Mouse (Mus musculus): Measurements from ENCODE around the gene Pja2. TPM values are rescaled to one million over a fixed set of nuclear protein-coding genes. Genes with fewer than 3 reads are reported as not detected.

Gene Pja2
- polyA plus RNA-seq (2016; fragmentation: Nextera tagmentation; extraction: Ambion mirVana), result 58.9 and 71.2 TPM in 2 replicates

GRCm38 (mm10) chr17:64331898-64332769 is at the start of gene Pja2:
Gene Pja2, minus strand, starts transcription at chr17:64331916.
- Histone ChIP-seq H3K9me3 (replicated peaks) (no peaks in the 10 kb centered on the region), H3K27me3 (ENCODE audit: low read depth, poor library complexity, severe bottlenecking) (no peaks in the 10 kb centered on the region), H3K36me3 (0 out of 2 replicates have a peak, but pooled peaks cover 3% of the 10 kb centered on the region), H3K4me1 (peaks cover 13% of the 10 kb centered on the region), H3K27ac (replicated peaks) (peak within 1 kb of the TSS; percentile 96), H3K4me3 (peak within 1 kb of the TSS; percentile 96)
- peak; percentile 99 for DNase-seq (ENCODE audit: low spot score)
- under 1% methylated on average over 60 of the region's 60 CpGs for WGBS

- H3K4me1 ChIP-seq, result no peaks in the 10 kb centered on the region
- no peaks in the 10 kb centered on the region for H3K27me3 ChIP-seq (ENCODE audit: low read depth, poor library complexity, severe bottlenecking)
- DNase-seq (ENCODE audit: low spot score), result peak; percentile 74
- H3K27ac ChIP-seq (replicated peaks), result no peak overlapping the region
- H3K4me3 ChIP-seq, result no peak overlapping the region
- 66% methylated on average over 4 of the region's 4 CpGs for WGBS
- no peaks in the 10 kb centered on the region for H3K36me3 ChIP-seq
- H3K9me3 ChIP-seq (replicated peaks), result no peaks in the 10 kb centered on the region
These were observed 43.6 kb upstream of the Pja2 start for GRCm38 (mm10) chr17:64375327-64375726.

GRCm38 (mm10) chr17:64363694-64364093 is 32.0 kb upstream of the Pja2 start:
- Histone ChIP-seq H3K27ac (replicated peaks) (no peak overlapping the region), H3K9me3 (replicated peaks) (no peaks in the 10 kb centered on the region), H3K4me3 (no peak overlapping the region), H3K36me3 (no peaks in the 10 kb centered on the region), H3K4me1 (no peaks in the 10 kb centered on the region), H3K27me3 (ENCODE audit: low read depth, poor library complexity, severe bottlenecking) (no peaks in the 10 kb centered on the region)
- no peak for DNase-seq (ENCODE audit: low spot score)
- WGBS, result 90% methylated on average over 1 of the region's 1 CpGs

- WGBS, result 76% methylated on average over 5 of the region's 5 CpGs
- H3K9me3 ChIP-seq (replicated peaks), result no peaks in the 10 kb centered on the region
- H3K4me3 ChIP-seq, result no peak overlapping the region
- no peak for DNase-seq (ENCODE audit: low spot score)
- H3K27ac ChIP-seq (replicated peaks), result no peak overlapping the region
- H3K27me3 ChIP-seq (ENCODE audit: low read depth, poor library complexity, severe bottlenecking), result no peaks in the 10 kb centered on the region
- no peaks in the 10 kb centered on the region for H3K36me3 ChIP-seq
- H3K4me1 ChIP-seq, result no peaks in the 10 kb centered on the region
These were observed 30.9 kb upstream of the Pja2 start for GRCm38 (mm10) chr17:64362570-64362969.

GRCm38 (mm10) chr17:64361911-64362425 is 30.3 kb upstream of the Pja2 start:
- no peak overlapping the region for H3K4me3 ChIP-seq
- H3K4me1 ChIP-seq, result no peaks in the 10 kb centered on the region
- WGBS, result 92% methylated on average over 3 of the region's 3 CpGs

GRCm38 (mm10) chr17:64353940-64354339 is 22.2 kb upstream of the Pja2 start:
- Histone ChIP-seq H3K27ac (replicated peaks) (no peak overlapping the region), H3K4me1 (no peaks in the 10 kb centered on the region), H3K27me3 (ENCODE audit: low read depth, poor library complexity, severe bottlenecking) (no peaks in the 10 kb centered on the region), H3K36me3 (no peaks in the 10 kb centered on the region), H3K4me3 (no peak overlapping the region), H3K9me3 (replicated peaks) (no peaks in the 10 kb centered on the region)
- no peak for DNase-seq (ENCODE audit: low spot score)
- WGBS, result 96% methylated on average over 7 of the region's 7 CpGs

More at GRCm38 (mm10) chr17:64361911-64362425, 30.3 kb upstream of the Pja2 start:
- Histone ChIP-seq H3K27me3 (ENCODE audit: low read depth, poor library complexity, severe bottlenecking) (no peaks in the 10 kb centered on the region), H3K9me3 (replicated peaks) (no peaks in the 10 kb centered on the region), H3K27ac (replicated peaks) (no peak overlapping the region), H3K36me3 (no peaks in the 10 kb centered on the region)
- DNase-seq (ENCODE audit: low spot score), result no peak

- Histone ChIP-seq H3K27ac (replicated peaks) (no peak overlapping the region), H3K4me3 (no peak overlapping the region), H3K4me1 (no peaks in the 10 kb centered on the region), H3K36me3 (no peaks in the 10 kb centered on the region), H3K27me3 (ENCODE audit: low read depth, poor library complexity, severe bottlenecking) (no peaks in the 10 kb centered on the region), H3K9me3 (replicated peaks) (no peaks in the 10 kb centered on the region)
- 66% methylated on average over 17 of the region's 17 CpGs for WGBS
- no peak for DNase-seq (ENCODE audit: low spot score)
These were observed 14.4 kb upstream of the Pja2 start for GRCm38 (mm10) chr17:64346135-64346534.

- Histone ChIP-seq H3K27ac (replicated peaks) (no peak overlapping the region), H3K4me1 (no peaks in the 10 kb centered on the region), H3K9me3 (replicated peaks) (no peaks in the 10 kb centered on the region), H3K4me3 (no peak overlapping the region), H3K36me3 (no peaks in the 10 kb centered on the region), H3K27me3 (ENCODE audit: low read depth, poor library complexity, severe bottlenecking) (no peaks in the 10 kb centered on the region)
- WGBS, result 90% methylated on average over 7 of the region's 7 CpGs
- no peak for DNase-seq (ENCODE audit: low spot score)
These were observed 13.0 kb upstream of the Pja2 start for GRCm38 (mm10) chr17:64344576-64345172.

- no peaks in the 10 kb centered on the region for H3K4me1 ChIP-seq
- no peak for DNase-seq (ENCODE audit: low spot score)
- 81% methylated on average over 7 of the region's 7 CpGs for WGBS
These were observed 10.0 kb upstream of the Pja2 start for GRCm38 (mm10) chr17:64341698-64342097.

GRCm38 (mm10) chr17:64339752-64340151 is 8.0 kb upstream of the Pja2 start:
- no peaks in the 10 kb centered on the region for H3K36me3 ChIP-seq
- no peak overlapping the region for H3K4me3 ChIP-seq
- H3K27me3 ChIP-seq (ENCODE audit: low read depth, poor library complexity, severe bottlenecking), result no peaks in the 10 kb centered on the region
- 63% methylated on average over 5 of the region's 5 CpGs for WGBS
- no peak for DNase-seq (ENCODE audit: low spot score)
- H3K9me3 ChIP-seq (replicated peaks), result no peaks in the 10 kb centered on the region
- no peak overlapping the region for H3K27ac ChIP-seq (replicated peaks)
- H3K4me1 ChIP-seq, result no peaks in the 10 kb centered on the region

More at GRCm38 (mm10) chr17:64341698-64342097, 10.0 kb upstream of the Pja2 start:
- no peak overlapping the region for H3K27ac ChIP-seq (replicated peaks)
- H3K4me3 ChIP-seq, result no peak overlapping the region
- H3K36me3 ChIP-seq, result no peaks in the 10 kb centered on the region
- H3K9me3 ChIP-seq (replicated peaks), result no peaks in the 10 kb centered on the region
- no peaks in the 10 kb centered on the region for H3K27me3 ChIP-seq (ENCODE audit: low read depth, poor library complexity, severe bottlenecking)

GRCm38 (mm10) chr17:64337220-64337619 is 5.5 kb upstream of the Pja2 start:
- Histone ChIP-seq H3K27ac (replicated peaks) (no peak overlapping the region), H3K4me1 (peaks cover 6% of the 10 kb centered on the region), H3K9me3 (replicated peaks) (no peaks in the 10 kb centered on the region), H3K4me3 (no peak overlapping the region), H3K36me3 (no peaks in the 10 kb centered on the region), H3K27me3 (ENCODE audit: low read depth, poor library complexity, severe bottlenecking) (no peaks in the 10 kb centered on the region)
- DNase-seq (ENCODE audit: low spot score), result no peak
- 81% methylated on average over 4 of the region's 4 CpGs for WGBS

GRCm38 (mm10) chr17:64333956-64334355 is 2.2 kb upstream of the Pja2 start:
- no peak for DNase-seq (ENCODE audit: low spot score)
- Histone ChIP-seq H3K27ac (replicated peaks) (no peak overlapping the region), H3K4me3 (no peak overlapping the region), H3K4me1 (peaks cover 13% of the 10 kb centered on the region), H3K36me3 (no peaks in the 10 kb centered on the region), H3K27me3 (ENCODE audit: low read depth, poor library complexity, severe bottlenecking) (no peaks in the 10 kb centered on the region), H3K9me3 (replicated peaks) (no peaks in the 10 kb centered on the region)
- WGBS, result 88% methylated on average over 4 of the region's 4 CpGs

- WGBS, result 27% methylated on average over 5 of the region's 5 CpGs
- Histone ChIP-seq H3K36me3 (0 out of 2 replicates have a peak, but pooled peaks cover 3% of the 10 kb centered on the region), H3K27me3 (ENCODE audit: low read depth, poor library complexity, severe bottlenecking) (no peaks in the 10 kb centered on the region), H3K9me3 (replicated peaks) (no peaks in the 10 kb centered on the region), H3K27ac (replicated peaks) (peak overlapping the region; percentile 96), H3K4me3 (peak overlapping the region; percentile 96), H3K4me1 (peaks cover 13% of the 10 kb centered on the region)
- DNase-seq (ENCODE audit: low spot score), result no peak
These were observed 1.0 kb upstream of the Pja2 start for GRCm38 (mm10) chr17:64332770-64333096.
